Mouse (Mus musculus) CH12.LX (cell line): ENCODE data around the gene Tmem132d.

Source experiments
- CTCF ChIP-seq, 2 experiments: IDR thresholded peaks in 1 of 2; conservative IDR thresholded peaks in 1 of 2; 2 replicates each; pipeline ENCODE4 v1.5.1; 2011 to 2012; ENCODE audit warnings: low read depth in 2 of 2, low read length in 2 of 2, improper control_type of control experiment in 1 of 2, inconsistent platforms in 1 of 2, mild to moderate bottlenecking in 1 of 2, moderate library complexity in 1 of 2
- ELF1 ChIP-seq: IDR thresholded peaks from 2 replicates; pipeline ENCODE4 v1.6.1; 2014; ENCODE audit warnings: low read depth, mild to moderate bottlenecking, inconsistent platforms, low read length, improper control_type of control experiment
- KAT2A ChIP-seq: IDR thresholded peaks from 2 replicates; pipeline ENCODE4 v1.6.1; 2012; ENCODE audit warnings: low read length, improper control_type of control experiment, inconsistent platforms; ENCODE audit not compliant: insufficient replicate concordance
- MAFK ChIP-seq: IDR thresholded peaks from 2 replicates; pipeline ENCODE4 v1.6.1; 2011; ENCODE audit warnings: low read length, improper control_type of control experiment; ENCODE audit not compliant: insufficient replicate concordance
- NELFE ChIP-seq: IDR thresholded peaks from 2 replicates; pipeline ENCODE4 v1.6.1; 2011; ENCODE audit warnings: low read depth, low read length, improper control_type of control experiment
- POLR2A ChIP-seq: IDR thresholded peaks from 2 replicates; pipeline ENCODE4 v1.6.1; 2011; ENCODE audit warnings: low read depth, mild to moderate bottlenecking, improper control_type of control experiment, low read length
- RCOR1 ChIP-seq: conservative IDR thresholded peaks from 2 replicates; pipeline ENCODE4 v1.6.1; 2012; ENCODE audit warnings: low read depth, mild to moderate bottlenecking, inconsistent platforms, low read length, improper control_type of control experiment
- ZC3H11A ChIP-seq: IDR thresholded peaks from 2 replicates; pipeline ENCODE4 v1.6.1; 2012; ENCODE audit warnings: low read depth, mild to moderate bottlenecking, inconsistent platforms, low read length, improper control_type of control experiment

DNA sequence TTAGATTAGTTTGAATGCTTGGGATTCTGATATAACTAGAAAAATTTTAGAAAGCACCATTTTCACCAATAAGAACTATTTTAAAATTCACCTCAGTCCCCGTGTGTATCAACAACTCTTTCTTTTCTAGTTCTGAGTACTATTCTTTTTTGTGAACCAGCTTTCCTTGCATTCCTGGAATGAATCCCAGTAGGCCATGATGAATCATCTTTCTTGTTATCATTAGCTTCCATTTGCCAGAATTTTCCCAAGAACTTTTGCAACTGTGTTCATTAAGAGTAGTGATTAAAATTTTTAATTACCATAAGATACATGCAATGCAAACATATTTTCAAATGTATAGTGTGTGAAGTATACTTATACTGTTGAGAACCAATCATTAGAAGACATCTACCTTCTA, 537.7 kb downstream of the Tmem132d start:
- no peak for TF ChIP-seq ZC3H11A
- no peak for TF ChIP-seq ELF1
- TF ChIP-seq CTCF (conservative IDR thresholded peaks at IDR 0.05 in 1 of 2, IDR thresholded peaks at IDR 0.05 in 1 of 2; ENCODE audit: low read depth in 2 of 2, low read length in 2 of 2): no peak
- TF ChIP-seq RCOR1: no peak
- TF ChIP-seq KAT2A: no peak
- no peak for TF ChIP-seq POLR2A
- TF ChIP-seq NELFE: no peak
- no peak for TF ChIP-seq MAFK
